In genomic region chr11:101009046-101009887, GRCm38 (mm10) we compare ENCODE assay signal across 8 mouse cellular contexts. TPM values are rescaled to one million over a fixed set of nuclear protein-coding genes. Genes with fewer than 3 reads are reported as not detected.
DNase-seq lines count a peak whose midpoint lies in the region; ATAC-seq lines count a peak whose summit lies in the region.

Atp6v0a1 (plus strand) TSS chr11:101009452.

- H3K4me1 ChIP-seq in hindbrain, embryonic 16.5 days (ENCODE audit: control insufficient read depth, insufficient read depth, low read depth, low read length) = peaks cover 25% of the 10 kb centered on the region

- H3K4me3 ChIP-seq in hindbrain, embryonic 16.5 days (ENCODE audit: low read length) = peak within 1 kb of the TSS; percentile 61
- H3K4me3 ChIP-seq in macrophage (ENCODE audit: inconsistent target) = peak within 1 kb of the TSS; percentile 99

- H3K36me3 ChIP-seq in hindbrain, embryonic 16.5 days (ENCODE audit: control insufficient read depth, insufficient read depth, low read length) = 0 out of 2 replicates have a peak, but pooled peaks cover 3% of the 10 kb centered on the region
- H3K36me3 ChIP-seq in macrophage (ENCODE audit: inconsistent target) = peaks cover 21% of the 10 kb centered on the region; the same call in 1 of the 2 replicates

- no peaks in the 10 kb centered on the region for H3K9me3 ChIP-seq in hindbrain, embryonic 16.5 days (ENCODE audit: control insufficient read depth, low read length)

- peak within 1 kb of the TSS; percentile 89 for H3K27ac ChIP-seq in hindbrain, embryonic 16.5 days (ENCODE audit: low read depth, low read length)
- peak within 1 kb of the TSS; percentile 100 for H3K27ac ChIP-seq in macrophage

- WGBS in hindbrain, embryonic 16.5 days = under 1% methylated on average over 44 of the region's 44 CpGs
- 1% methylated on average over 39 of the region's 44 CpGs for WGBS in macrophage (ENCODE audit: missing documents)

- peak; percentile 100 for ATAC-seq in hindbrain, embryonic 16.5 days

- DNase-seq in WW6 (ENCODE audit: low read depth, low spot score) = peak; percentile 96
- DNase-seq in cerebellum, postnatal 4 days (ENCODE audit: low spot score in 2 of 2) = peak; percentile 92 to 97
- peak; percentile 99 for DNase-seq in gastrocnemius, adult 18-20 months (ENCODE audit: low spot score)
- DNase-seq in left cerebral cortex, adult 18-20 months (ENCODE audit: low spot score in 2 of 2) = peak; percentile 97 to 98
- DNase-seq in right cerebral cortex, adult 18-20 months = peak; percentile 97
- DNase-seq in urinary bladder, postnatal 10 days (ENCODE audit: low spot score) = peak; percentile 92

- peaks cover 49% of the 10 kb centered on the region for H3K79me2 ChIP-seq in macrophage (ENCODE audit: inconsistent target)

- peak within 1 kb of the TSS; percentile 60 for H3K4me2 ChIP-seq in hindbrain, embryonic 16.5 days (ENCODE audit: low read length)

- peaks cover 2% of the 10 kb centered on the region; the same call in 1 of the 2 replicates for H3K27me3 ChIP-seq in hindbrain, embryonic 16.5 days (replicated peaks; ENCODE audit: control insufficient read depth, insufficient read depth, low read length)

- H3K9ac ChIP-seq in hindbrain, embryonic 16.5 days (ENCODE audit: low read depth, low read length) = peak within 1 kb of the TSS; percentile 81

RNA-seq across cellular contexts. Expression of gene Atp6v0a1, which starts in this region (rescaled TPM):
- total RNA-seq in gastrocnemius, adult 18-20 months (2021) = 10 to 100 TPM; 57.0 to 74.4 TPM
- polyA plus RNA-seq in hindbrain, embryonic 16.5 days (2015; fragmentation: Nextera tagmentation; extraction: Ambion mirVana) = 175 and 179 TPM in 2 replicates
- 100 to 1,000 TPM; 423 to 445 TPM for total RNA-seq in left cerebral cortex, adult 18-20 months (2021)
- 1,000 to 10,000 TPM in 9 of 26 experiments, 100 to 1,000 TPM in 17; 293 to 1,463 (median 608) TPM for total RNA-seq in macrophage (2018; cell fraction: chromatin; rRNA removed)
- 100 to 1,000 TPM; 133 to 452 (median 273) TPM for total RNA-seq in macrophage (2018; cell fraction: cytosol; rRNA removed)
- 1,000 to 10,000 TPM in 2 of 26 experiments, 100 to 1,000 TPM in 24; 288 to 1,115 (median 481) TPM for total RNA-seq in macrophage (2018; cell fraction: nucleus; rRNA removed)
- 190 to 331 TPM (median 319 TPM) in 3 replicates for polyA plus RNA-seq in macrophage (2018)

Comparison
In these comparisons a context has a peak if more than half of its experiments do, and no peak if none do; other contexts are left out.
1. Peak in every context shown above with its lines: DNase-seq, ATAC-seq, H3K4me3 ChIP-seq and H3K27ac ChIP-seq.
2. RNA of gene Atp6v0a1 (total RNA-seq): 423 to 445 TPM in left cerebral cortex, adult 18-20 months; 57.0 to 74.4 TPM in gastrocnemius, adult 18-20 months; every median in the first group is over 4 times any median in the second.